Mouse (Mus musculus) CD8-positive naive resting alpha-beta T cell, adult 2 months (primary cell): Measurements from ENCODE around the gene Mitd1.

ENCODE experiments used
- DNase-seq, 2 experiments: peaks; one replicate each; pipeline ENCODE4 v3.0.0; 2022; ENCODE audit warnings: low read depth in 2 of 2, low spot score in 2 of 2

Mitd1 gene

DNA sequence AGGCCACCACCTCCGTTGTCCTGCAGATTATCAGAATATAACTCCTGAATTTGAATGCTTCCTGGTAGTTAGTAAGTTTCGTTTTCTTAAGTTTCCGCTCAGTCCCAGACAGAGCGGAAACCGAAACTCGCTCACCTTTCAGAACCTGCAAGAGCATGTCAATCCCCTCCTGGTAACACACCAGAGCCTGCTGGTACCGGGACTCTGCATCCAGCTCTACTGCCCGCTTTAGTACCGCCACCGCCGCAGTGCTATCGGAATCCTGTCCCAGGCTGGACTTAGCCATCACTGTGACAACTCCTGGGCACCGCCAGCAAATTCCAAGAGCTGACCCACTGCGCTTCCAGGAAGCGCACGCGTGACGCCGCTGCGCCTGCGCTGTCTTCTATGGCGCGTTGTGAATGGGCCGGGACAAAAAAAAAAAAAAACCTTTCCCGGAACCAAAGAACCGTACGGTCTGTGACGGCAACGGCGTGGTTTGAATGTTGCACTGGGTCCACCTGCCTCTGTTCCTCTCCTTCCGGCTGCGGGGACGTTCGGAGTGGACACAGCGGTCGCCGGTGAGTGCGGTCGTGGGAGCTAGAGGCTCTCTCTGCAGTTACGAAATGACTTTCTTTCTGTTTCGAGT, at the start of gene Mitd1, which contains the start of gene Mrpl30:
Gene Mitd1, minus strand, starts transcription at position 387 of the 628 bp plus-strand sequence.
Gene Mrpl30, plus strand, starts transcription at position 453 of the 628 bp plus-strand sequence.
- DNase-seq = peak; percentile 85 to 91

DNA sequence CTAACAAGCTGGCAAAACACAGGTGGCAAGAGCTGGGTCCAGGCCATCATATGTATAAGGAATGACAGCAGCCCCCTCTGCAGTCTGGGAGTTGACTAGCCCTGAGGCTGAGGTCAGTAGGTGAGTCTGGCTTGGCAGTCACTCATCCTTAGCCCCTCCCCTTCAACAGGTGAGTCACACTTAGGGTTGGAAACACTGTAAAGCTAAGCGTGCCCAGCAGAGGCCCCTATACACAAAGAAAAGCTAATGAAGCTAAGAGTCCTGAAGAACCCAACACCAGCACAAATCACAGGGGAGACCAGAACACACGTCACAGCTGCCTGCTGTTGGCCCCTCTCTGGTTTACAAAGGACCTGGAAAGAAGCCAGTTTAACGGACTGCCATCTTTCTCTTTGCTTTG, 41.6 kb upstream of the Mitd1 start:
- DNase-seq = no peak

DNA sequence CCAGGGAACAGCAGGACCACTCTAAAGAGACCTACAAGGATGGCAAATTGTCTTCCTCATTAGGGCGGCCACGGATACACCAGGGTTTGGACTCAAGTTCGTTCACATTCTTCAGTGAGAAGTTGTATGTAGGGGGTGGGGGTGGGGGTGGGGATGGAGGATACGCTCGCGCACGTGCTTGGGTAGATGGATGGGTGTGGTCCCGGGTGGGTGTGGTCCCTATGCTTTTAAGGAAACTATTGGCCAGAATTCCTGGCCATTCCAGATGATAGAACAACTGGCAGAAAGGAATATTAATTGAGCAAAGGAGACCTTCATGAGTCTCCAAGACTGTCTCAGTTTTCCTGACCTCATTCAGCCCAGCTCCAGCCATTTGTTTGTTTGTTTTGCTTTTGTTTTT, 35.8 kb upstream of the Mitd1 start:
- DNase-seq = no peak

DNA sequence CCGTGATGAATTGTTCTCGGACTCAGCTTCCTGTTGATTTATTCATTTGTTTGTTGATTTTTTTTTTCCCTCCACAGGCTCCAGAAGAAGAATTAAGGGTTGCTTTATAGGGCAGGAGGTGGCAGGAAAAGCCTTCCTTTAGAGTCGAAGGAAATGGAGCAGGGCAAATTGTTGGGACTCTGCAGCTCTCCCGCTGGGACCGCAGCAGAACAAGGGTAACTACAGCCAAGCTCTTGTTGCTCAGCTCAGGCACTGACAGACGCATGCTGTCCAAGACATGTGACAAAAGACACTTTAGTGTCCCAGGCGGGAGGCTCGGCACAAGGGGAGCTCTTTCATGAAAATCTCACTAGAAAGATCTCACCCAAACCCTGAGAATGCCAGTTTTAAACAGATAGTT, 32.3 kb upstream of the Mitd1 start:
- DNase-seq = no peak

DNA sequence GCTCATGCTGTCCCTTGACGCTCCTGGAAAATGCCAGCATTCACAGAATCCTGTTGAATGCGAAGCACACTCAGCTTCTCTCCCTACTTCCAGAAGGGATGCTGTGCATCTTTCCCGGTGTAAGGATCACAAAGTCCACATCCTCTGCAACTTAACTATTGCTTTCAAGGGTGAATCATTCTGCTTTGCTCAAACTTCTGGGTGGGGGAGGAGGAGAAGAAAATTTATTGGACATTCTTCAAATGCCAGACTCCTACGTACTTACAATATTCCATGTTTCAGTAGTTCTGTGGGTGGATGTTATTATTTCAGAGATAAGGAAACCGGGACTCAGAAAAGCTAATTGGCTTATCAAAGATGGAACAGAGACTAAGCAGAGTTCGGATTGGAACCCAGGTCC, 27.9 kb upstream of the Mitd1 start:
- no peak for DNase-seq

DNA sequence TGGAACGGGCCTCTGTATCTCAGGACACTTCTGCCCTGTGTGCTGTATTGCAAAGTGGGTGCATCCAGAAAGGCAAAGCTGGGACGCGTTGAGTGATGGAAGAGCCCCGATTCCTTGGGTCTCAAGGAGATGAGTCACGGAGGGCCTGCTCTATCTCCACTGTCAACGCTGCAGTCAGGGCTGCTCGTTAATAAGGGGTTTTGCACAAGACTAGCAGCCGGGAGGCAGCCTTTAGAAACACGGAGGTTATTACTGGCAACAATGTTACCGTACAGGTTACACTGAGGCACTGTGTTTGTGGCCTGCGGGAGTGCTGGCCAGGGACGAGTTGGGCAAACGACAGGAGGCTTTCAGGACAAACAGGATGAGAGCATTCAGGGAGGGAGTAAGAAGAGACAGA, 27.5 kb upstream of the Mitd1 start:
- DNase-seq = no peak

DNA sequence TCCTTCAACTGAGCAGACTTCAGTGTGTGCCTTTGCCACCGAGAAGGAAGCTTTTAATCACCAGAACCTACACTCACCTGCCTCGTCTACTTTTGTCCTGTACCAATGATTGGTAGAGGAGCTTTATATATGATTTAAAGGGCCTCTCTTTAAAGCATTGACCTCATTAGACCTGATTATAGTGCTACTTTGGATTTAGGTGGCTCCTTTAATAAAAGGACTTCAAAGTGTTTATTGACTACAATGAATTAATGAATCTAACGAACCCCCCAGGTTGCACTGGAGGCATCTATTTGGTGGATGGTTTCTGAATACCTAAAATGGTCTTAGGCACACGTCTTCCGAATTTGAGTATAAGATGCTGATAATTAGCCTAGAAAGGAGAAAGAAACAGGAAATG, 26.2 kb upstream of the Mitd1 start, which contains the start of gene Lyg2:
Gene Lyg2, minus strand, starts transcription at position 101 of the 400 bp plus-strand sequence.
- DNase-seq = no peak

DNA sequence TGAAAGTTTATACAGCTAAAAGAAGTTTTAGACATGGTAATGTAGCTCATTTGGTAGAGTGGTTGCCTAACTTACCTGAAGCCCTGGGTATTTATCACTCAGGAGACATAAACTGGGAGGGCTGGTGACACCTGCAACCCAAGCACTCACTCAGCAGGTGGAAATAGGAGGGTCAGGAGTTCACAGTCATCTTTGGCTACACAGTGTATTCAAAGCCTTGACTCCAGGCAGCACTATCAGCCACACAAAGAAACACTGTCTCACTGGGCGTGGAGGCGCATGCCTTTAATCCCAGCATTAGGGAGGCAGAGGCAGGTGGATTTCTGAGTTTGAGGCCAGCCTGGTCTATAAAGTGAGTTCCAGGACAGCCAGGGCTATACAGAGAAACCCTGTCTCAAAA, 22.5 kb upstream of the Mitd1 start:
- DNase-seq = no peak

DNA sequence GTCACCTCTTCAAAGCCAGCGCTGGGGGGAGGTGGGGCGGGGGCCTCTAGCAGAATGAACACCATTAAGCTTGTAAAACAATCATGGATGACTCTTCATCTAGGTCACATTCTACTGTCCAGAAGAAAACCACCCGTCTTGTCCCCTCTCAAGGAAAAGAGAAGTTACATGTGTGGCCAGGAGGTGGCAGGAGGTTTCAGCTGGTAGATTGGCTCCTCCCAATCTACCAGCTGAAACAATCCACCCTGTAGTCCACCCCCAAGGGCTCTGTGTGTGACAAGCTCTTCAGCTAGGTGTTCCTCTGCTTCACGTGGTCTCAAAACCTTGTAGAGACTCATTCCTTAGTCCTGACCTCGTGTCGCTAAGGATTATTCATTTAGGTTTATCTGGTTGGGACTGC, 13.0 kb upstream of the Mitd1 start:
- no peak for DNase-seq

DNA sequence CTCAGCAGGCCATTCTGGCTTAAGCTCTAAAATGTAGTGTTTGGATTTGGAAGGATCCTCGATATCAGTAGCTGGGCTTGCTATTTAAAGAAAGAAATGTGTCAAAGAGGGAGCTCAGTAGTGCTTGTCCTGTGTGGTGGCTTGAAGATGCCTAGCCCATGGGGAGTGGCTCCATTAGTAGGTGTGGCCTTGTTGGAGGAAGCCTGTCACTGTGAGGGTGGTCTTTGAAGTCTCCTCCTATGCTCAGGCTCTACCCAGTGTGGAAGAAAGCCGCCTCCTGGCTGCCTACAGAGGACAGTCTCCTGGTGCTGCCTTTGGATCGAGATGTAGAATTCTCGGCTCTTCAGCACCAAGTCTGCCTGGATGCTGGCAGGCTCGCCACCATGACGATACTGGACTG, 10.1 kb upstream of the Mitd1 start:
- DNase-seq = no peak

DNA sequence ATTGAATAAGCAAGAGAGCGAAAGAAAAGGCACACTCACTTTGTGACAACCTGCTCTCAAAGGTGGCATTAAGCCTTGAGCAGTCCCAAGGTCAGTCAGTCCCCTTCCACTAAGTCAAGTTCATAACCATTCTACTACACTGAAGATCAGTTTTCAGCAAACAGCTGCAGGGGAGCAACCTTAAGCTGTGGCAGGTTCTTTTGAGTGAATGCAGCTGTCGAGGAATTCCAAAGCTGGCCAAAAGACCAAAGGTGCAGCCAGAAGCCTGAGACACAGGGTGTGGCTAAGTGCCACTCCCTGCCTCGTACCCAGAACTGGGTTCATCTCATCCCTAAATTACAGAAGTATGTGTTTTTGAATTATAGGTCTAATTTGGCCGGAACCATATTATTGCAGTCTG, 9.6 kb upstream of the Mitd1 start:
- DNase-seq = no peak

DNA sequence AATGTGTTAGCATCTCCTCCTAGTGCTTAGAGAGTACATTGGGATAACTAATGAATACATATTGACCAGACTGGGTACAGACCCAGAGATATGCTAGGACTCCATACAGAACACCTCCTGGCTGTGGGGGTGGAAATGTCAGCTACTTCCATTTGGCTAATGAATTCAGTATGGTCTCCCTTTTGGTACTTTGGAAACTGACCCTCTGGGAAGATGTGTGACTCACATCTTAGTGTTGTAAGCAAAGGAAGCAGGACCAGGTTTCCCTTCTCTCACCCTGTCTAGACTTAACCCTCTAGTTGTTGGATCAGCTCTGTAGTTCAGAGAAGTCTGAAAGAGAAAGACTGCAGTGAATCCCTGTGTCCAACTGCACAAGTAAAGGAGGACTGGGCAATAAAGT, 4.4 kb upstream of the Mitd1 start:
- no peak for DNase-seq

DNA sequence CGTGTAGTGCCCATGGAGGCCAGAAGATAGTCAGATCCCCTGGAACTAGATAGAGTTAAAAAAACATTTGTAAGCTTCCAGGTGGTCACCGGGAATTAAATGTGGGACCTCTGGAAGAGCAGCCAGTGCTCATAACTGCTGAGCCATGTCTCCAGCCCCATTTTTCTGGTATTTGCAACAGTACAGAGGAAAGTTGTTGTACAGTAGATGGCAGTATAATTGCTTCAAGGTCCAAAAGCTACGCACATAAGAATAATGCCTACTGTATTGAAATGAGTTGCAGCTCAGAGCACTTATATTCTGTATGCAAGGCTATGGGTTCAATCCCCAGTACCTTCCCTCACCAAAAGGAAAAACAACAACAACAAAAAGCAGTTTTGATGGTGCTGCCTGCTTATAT, 1.2 kb upstream of the Mitd1 start:
- no peak for DNase-seq

DNA sequence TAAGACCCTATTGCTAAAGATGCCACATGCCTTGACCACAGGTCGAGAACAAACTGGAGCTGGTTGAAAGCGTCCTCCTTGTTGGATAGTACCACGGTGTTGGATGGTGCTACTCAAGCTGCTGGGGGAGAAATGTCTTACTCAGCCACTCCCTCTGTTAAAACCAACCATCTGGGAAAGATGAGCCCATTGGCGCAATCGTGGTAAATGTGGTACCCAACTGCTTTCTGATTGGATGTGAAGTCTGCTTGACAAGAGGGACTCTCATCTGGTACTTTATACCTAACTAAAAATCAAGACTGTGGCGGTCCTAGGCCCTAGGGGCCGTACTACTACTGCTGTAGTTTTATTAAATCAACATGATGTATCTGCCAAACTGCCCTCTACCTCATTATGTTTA, 1.0 kb downstream of the Mitd1 start:
- no peak for DNase-seq

DNA sequence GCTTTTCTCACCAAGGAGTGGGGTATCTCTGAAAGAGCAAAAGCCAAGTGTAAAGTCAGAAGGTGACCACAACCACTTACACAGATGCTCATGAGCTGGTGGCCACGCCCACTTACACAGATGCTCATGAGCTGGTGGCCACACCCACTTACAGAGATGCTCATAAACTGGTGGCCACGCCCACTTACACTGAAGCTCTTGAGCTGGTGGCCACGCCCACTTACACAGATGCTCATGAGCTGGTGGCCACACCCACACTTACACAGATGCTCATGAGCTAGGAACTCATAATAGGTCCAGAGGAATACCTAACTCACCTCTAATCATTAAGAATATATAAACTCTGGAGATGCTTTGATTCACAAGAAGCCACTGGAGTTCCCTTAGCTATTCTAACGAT, 5.8 kb downstream of the Mitd1 start:
- no peak for DNase-seq

DNA sequence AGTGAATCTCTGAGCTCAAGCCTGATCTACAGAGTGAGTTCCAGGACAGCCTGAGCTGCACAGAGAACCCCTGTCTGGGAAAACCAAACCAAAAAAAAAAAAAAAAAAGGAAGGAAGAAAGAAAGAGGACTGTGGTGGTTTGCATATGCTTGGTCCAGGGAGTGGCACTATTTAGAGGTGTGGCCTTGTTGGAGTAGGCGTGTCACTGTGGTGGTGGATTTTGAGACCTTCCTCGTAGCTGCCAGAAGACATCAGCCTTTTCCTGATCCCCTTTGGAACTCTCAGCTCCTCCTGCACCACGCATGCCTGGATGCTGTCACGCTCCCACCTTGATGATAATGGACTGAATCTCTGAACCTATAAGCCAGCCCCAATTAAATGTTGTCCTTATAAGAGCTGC, 6.8 kb downstream of the Mitd1 start:
- DNase-seq = no peak

DNA sequence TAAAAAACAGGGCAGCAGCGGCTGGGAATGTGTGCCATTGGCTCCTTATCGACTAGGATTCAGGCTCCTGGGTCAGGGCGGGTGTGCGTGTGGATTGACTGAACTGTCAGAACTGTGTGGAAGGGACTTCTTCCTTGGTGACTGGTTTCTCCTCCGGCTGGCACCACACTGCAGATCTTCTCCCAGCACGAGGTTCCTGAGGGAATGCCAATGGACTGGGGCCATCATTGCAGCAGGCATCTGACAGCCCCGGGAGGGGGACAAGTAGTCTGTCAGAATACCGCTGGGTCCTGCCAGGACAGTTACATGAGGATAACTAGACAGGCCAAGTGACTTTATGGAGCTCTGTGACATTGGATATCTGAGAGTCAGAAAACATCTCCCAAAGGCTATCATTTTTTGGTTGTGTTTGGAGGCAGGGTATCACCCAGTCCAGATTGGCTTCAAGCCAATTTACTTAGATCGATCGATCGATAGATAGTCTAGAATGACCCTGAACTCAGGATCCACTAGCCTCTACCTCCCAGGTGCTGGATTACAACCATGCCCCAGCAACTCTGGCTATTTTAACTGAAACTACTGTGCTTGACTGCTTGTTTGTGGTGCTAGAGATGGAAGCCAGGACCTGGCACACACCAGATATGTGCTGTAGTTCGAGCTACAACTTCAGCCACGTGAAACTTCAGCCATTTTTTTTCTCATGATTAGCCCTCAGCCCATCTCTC, 12.3 kb downstream of the Mitd1 start:
- no peak for DNase-seq

DNA sequence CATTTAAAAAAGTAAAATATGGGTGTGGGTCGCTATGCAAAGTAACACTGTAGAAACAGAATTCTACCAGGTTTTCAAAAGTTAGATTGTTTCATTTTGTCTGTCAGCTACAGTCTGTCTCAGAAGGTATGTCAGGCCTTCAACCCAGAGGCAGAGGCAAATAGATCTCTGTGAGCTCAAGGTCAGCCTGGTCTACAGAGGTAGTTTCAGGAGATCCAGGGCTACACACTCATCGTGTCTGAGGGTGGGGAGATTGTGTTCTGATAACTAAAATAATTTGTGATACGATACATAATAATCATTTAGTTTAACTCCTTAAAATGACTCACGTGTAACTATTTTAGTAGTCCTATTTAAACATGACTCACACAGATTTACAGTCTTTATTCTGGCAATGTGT, 17.1 kb downstream of the Mitd1 start:
- no peak for DNase-seq

DNA sequence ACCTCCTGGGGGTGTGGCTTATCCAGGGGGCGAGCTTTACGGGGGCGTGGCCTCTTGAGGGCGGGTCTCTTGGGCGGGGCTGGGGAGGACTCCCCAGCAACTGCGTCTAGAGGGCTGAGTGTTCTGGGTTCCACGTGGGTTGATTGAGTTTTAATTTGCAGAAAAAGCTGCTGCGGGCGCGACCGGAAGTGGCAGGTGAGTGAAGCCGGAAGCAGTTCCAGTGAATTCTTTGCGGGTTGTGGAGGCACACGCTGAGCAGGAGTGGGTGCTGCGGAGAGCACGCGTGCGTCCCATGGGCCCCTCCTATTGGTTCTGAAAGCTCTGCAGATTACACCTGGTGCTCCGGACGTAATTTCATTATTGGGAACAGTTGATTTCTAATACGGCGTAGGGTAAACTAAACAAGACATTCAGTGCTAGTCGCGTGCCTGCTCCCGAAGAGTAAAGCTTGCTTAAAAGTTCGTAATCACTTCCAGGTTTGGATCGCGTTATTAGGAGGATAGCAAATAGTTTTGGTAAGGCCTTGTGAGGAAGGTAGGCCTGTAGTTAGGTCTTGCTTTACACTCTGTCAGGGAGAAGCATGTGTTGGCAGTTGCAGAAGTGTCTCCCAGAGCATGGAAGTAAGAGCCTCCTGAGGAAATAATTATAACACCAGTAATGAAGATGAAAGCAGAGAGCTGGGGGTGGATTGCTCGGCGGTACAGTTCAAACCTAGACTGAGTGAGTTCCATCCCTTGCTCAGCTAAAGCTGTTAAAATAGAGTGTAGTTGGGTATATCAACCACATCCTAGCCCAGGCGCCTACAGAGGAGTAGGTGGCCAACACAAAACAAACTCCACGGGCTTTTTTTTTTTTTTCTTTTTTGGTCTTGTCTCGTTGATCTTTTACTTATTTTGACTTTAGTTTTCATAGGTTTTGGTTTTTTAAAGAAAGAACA, 17.8 kb downstream of the Mitd1 start:
- DNase-seq = peak; percentile 66 to 77

DNA sequence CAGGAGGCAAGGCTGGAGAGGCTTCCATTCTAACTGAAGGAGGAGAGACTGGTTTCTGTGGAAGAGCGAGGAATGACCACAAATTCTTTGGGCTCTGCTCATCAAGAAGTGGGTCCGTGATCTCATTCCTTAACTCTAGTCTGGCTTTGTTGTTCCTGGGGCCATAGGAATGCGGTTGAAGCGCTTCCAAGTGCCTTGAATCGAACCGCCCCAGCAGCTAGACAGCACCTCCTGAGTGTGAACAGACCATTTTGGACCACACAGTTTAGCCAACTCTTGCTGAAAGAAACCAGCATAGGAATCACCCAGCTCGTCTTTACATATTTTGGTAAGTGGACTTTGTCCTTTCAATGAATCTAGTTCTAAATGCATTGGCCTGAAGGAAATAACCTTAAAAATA, 18.5 kb downstream of the Mitd1 start, which contains the start of gene Lipt1:
Gene Lipt1, plus strand, starts transcription at position 35 of the 400 bp plus-strand sequence.
- DNase-seq = no peak

DNA sequence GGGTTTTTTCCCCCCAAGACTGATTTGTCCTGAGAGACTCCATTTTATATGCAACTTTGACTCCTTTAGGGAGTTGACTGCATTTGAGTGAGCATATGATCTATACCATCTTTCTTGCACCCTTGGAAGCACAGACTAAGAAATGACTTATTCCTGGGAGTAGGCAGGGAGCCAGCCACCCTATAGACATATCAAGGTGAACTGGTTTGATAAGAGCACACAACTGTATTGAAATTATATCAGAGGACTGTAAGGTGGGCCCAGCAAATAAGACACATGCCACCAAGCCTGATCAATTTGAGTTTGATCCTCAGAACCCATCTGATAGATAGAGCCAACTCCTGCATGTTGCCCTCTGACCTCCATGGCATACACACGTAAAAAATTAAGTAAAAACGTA, 20.8 kb downstream of the Mitd1 start:
- DNase-seq = no peak

DNA sequence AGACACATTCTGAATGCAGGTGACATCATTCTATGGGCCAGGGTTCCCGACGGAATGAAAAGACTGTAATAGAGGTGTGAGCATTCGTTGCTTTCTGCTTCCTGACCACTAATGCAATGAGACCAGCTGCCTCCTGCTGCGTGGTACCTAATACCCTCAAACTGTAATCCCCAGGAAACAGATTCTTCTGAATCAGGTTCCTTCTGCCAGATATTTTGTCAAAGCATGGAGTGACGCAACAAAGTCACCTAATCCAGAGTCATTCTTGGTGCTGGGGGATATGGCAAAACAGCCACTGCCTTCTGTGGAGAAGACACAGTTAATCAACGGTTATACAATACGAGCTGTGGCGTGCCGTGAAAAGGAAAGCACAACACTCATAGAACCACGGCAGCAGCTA, 21.6 kb downstream of the Mitd1 start:
- DNase-seq = no peak
